Mouse (Mus musculus): ENCODE results near the gene Tiparp.

DNA sequence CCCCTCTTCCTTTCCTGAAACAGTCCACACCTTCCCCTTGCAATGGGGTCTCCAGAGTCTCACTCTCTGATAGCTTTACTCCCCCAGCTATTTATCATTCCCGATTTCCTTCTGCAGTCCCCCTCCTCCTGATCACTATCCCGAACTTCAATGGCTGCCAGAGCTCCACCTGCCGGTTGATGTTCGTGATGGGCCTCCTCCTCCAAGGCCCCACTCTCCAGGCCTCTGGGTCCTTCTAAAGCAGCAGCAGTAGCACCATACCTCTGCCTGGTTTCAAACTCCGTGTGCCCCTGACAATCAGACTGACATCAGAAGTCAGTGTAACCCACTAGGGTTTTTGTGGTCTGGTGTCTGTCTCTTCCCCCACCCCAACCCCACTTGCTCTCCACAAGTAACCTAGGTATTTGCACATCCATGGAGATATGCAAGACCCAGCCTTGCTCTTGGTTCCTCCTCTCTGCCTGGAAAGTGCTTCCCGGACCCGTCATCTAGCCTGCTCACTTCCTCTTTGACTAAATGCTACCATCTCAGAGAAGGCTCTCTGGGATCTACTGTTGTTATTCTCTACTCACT is 44.0 kb upstream of the Tiparp start:
- no peak for TF ChIP-seq CTCF (IDR thresholded peaks at IDR 0.05; ENCODE audit: low read depth, low read length)
- no peak for TF ChIP-seq POLR2A (IDR thresholded peaks at IDR 0.05; ENCODE audit: borderline replicate concordance, low read depth, low read length)

Measured in bone marrow macrophage, adult 2 months (primary cell).